In genomic region chr3:109366411-109366851, GRCm38 (mm10) we compare ENCODE assay signal across 8 mouse cellular contexts. TPM values are rescaled to one million over a fixed set of nuclear protein-coding genes. Genes with fewer than 3 reads are reported as not detected.
A peak's percentile ranks its signal among the peaks of the same experiment; 100 is the strongest.
DNase-seq lines count a peak whose midpoint lies in the region; ATAC-seq and TF ChIP-seq lines count a peak whose summit lies in the region.

No protein-coding gene starts in this region.

- peak; percentile 11 for DNase-seq in embryo, embryonic 11 days
- DNase-seq in embryo, embryonic 10 days (ENCODE audit: low spot score) = no peak
- DNase-seq in left cerebral cortex, postnatal 4 days = peak; percentile 64
- no peak for DNase-seq in left cerebral cortex, adult 9 months (ENCODE audit: low spot score in 2 of 2)
- peak; percentile 21 to 37 for DNase-seq in cerebellum, adult 2 months
- no peak for DNase-seq in spleen, postnatal 36 days (ENCODE audit: low spot score in 2 of 2)
- no peak for DNase-seq in thymus, postnatal 36 days

- no peak overlapping the region for H3K4me3 ChIP-seq in cerebellum, adult 2 months (replicated peaks; ENCODE audit: insufficient read depth, low read depth, low read length)
- no peak overlapping the region for H3K4me3 ChIP-seq in heart, embryonic 11.5 days (ENCODE audit: low read depth, low read length)

- no peak overlapping the region for H3K27ac ChIP-seq in cerebellum, adult 2 months (ENCODE audit: insufficient read depth, low read length)
- H3K27ac ChIP-seq in heart, embryonic 11.5 days (ENCODE audit: low read depth, low read length) = peak overlapping the region; percentile 22; the same call in 1 of the 2 replicates

- TF ChIP-seq POLR2A in cerebellum, adult 2 months (IDR thresholded peaks at IDR 0.05; ENCODE audit: borderline replicate concordance, insufficient read depth, low read length) = no peak

- no peak for TF ChIP-seq CTCF in cerebellum, adult 2 months (IDR thresholded peaks at IDR 0.05; ENCODE audit: borderline replicate concordance, insufficient read depth, low read depth, low read length)

- H3K9me3 ChIP-seq in heart, embryonic 11.5 days (replicated peaks; ENCODE audit: control insufficient read depth, low read length) = no peaks in the 10 kb centered on the region

- H3K4me2 ChIP-seq in heart, embryonic 11.5 days = no peak overlapping the region

- no peaks in the 10 kb centered on the region for H3K4me1 ChIP-seq in cerebellum, adult 2 months (ENCODE audit: control insufficient read depth, insufficient read depth, low read length)
- H3K4me1 ChIP-seq in heart, embryonic 11.5 days (ENCODE audit: control insufficient read depth, insufficient read depth, low read length) = peaks cover 33% of the 10 kb centered on the region

- 6% methylated on average over 7 of the region's 7 CpGs for WGBS in cerebellum, adult 2 months
- WGBS in heart, embryonic 11.5 days (ENCODE audit: insufficient replicate concordance) = 34% methylated on average over 7 of the region's 7 CpGs

- no peak for ATAC-seq in heart, embryonic 11.5 days (replicated peaks; ENCODE audit: insufficient number of reproducible peaks, low FRiP score, low TSS enrichment)

- no peaks in the 10 kb centered on the region for H3K27me3 ChIP-seq in cerebellum, adult 2 months (ENCODE audit: control insufficient read depth, insufficient read depth, low read length)
- no peaks in the 10 kb centered on the region for H3K27me3 ChIP-seq in heart, embryonic 11.5 days (ENCODE audit: control insufficient read depth, insufficient read depth, low read length)

- no peaks in the 10 kb centered on the region for H3K36me3 ChIP-seq in heart, embryonic 11.5 days (ENCODE audit: control insufficient read depth, insufficient read depth, low read length)

- intact Hi-C loops in left cerebral cortex, postnatal 4 days (cut with DNase I) = no loop called here

- no peak overlapping the region for H3K9ac ChIP-seq in heart, embryonic 11.5 days (ENCODE audit: low read depth, low read length)

RNA-seq across cellular contexts. Expression of gene Vav3, which starts 26.0 kb away (rescaled TPM):
- 1 to 10 TPM; 6.2 to 8.4 TPM for total RNA-seq in left cerebral cortex, postnatal 4 days (2021)
- 8.8 TPM in 2 replicates for polyA plus RNA-seq in cerebellum, adult 2 months (2012; rRNA removed)
- polyA plus RNA-seq in heart, embryonic 11.5 days (2014; fragmentation: Nextera tagmentation; extraction: Ambion mirVana) = 12.9 TPM in 2 replicates

Comparison
In these comparisons a context has a peak if more than half of its experiments do, and no peak if none do; other contexts are left out.
1. DNase-seq: peak in embryo, embryonic 11 days (single experiment), left cerebral cortex, postnatal 4 days (single experiment) and cerebellum, adult 2 months (2 of 2); none in embryo, embryonic 10 days (single experiment), left cerebral cortex, adult 9 months (0 of 2), spleen, postnatal 36 days (0 of 2) and thymus, postnatal 36 days (0 of 2).